Mouse (Mus musculus): ENCODE measurements around the gene Wdr64.

Wdr64 gene

DNA sequence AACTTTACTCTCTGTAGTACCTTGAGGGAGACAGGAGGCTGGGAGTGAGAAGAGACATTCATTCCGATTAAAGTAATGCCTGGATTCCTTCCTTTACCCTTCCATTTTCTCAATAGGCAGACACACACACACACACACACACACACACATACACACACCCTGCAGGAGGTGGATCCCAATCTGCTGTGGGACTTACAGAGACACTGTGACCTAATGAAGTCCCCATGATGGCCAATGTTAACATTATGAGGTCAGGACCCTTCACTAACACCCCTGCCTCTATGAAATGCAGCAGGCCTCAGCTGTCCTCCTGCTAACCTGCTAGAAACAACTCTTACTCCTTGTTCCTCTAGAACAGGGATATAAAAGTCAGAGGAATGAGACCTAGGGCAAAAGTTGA, at the start of gene Wdr64:
TSS of gene Wdr64 (plus strand) at position 301 of the 400 bp plus-strand sequence.
- no peak for DNase-seq

GRCm38 (mm10) chr1:175648615-175649014, 49.8 kb upstream of the Wdr64 start:
- no peak for DNase-seq

GRCm38 (mm10) chr1:175659900-175660299, 38.5 kb upstream of the Wdr64 start:
- no peak for DNase-seq

- peak in 1 of 2 experiments; percentile 11 for DNase-seq
Measured at GRCm38 (mm10) chr1:175668666-175669405, 29.6 kb upstream of the Wdr64 start.

DNA sequence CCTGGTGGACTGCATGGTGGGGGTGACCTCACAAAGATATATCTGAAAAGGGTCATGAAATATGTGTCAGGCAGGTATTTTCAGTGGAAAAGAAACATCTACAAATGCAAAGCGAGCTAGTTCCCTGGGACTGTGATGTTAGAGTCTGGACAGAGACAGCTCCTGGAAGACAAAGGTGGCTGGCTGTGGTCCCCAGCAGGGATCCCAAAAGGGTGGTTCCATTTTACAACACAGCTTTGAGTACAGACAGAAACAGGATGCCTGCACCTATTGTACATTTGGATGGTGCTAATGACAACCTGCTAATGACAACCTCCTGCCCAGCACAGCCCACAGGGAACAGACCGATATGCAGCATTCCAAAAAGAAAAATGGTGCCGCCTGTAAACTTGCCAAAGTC, 28.9 kb upstream of the Wdr64 start:
- DNase-seq = no peak

GRCm38 (mm10) chr1:175670042-175670441, 28.4 kb upstream of the Wdr64 start:
- DNase-seq = no peak

DNA sequence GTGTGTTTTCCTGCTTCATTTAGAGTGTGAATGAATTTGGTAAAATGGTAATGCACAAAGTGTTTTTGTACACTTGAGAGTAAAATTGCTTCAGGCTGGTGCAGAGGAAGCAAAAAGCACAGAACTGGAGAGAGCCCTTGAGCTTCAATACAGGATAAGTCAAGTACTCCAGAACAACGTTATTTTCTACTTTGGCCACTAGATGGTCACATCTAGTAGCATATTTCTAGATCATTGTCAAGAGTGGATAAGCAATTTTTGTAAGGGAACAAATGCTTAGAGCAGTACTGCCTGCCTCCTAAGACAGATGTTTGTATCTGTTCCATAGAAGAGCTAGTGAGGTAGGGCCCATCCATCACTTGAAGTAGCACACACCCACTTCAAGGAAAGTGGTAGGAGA, 26.8 kb upstream of the Wdr64 start:
- no peak for DNase-seq

GRCm38 (mm10) chr1:175673563-175674325, 24.6 kb upstream of the Wdr64 start:
- DNase-seq = no peak

DNA sequence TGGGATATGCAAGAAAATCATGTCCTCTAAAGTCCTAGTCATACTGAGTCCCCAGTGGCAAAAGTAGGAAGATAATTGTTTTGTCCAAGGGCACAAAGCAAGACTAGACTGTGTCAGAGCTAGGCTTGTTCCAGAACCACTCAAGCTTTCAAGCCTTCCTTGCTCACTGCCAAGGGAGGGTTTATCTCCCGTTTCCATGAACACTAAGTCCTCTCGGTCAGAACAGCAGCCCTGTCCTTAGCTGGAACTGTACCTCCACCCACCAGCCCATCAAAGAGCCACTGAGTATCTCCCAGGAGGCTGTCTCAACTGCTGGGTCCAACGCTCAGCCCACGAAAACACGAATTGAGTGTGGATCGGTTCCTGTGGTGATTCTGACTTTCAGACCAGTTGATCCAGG, 23.3 kb upstream of the Wdr64 start:
- no peak for DNase-seq

DNA sequence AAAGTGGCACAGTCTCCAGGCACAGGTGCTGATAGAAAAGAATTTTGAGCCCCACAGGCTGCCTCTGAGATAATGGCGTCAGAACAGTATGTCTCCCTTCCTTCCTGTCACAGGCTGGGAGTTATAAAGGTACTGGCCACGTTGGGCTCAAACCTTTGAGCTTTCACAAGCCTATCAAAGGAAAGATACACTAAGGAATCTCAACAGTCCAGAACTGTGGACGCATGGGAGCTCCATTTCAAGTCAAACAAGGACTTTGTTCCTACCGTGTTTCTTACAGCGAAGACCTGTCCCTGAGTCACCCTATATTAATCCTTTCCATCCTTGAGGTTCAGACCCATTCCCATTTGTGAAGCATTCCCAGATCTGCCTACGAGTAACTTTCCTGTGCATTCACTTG, 20.9 kb upstream of the Wdr64 start:
- DNase-seq = no peak

DNA sequence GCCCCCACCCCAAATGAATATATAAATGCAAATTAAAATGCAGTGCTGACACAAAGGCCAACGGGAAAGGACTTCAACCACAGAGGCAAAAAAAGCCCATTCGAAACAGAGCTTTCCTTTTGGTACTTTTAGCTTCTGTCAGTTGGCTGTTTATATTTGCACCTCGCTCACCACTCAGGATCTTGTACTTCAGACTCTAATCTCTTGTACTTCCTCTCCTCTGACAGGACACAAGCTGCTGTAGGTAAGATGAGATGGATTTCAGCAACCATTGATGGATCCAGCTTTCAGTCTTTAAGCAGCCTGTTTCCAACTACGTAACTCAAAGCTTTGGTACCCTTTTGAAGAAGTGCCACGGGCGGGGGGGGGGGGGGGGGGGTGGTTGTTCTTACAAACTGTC, 17.4 kb upstream of the Wdr64 start:
- DNase-seq = no peak

DNA sequence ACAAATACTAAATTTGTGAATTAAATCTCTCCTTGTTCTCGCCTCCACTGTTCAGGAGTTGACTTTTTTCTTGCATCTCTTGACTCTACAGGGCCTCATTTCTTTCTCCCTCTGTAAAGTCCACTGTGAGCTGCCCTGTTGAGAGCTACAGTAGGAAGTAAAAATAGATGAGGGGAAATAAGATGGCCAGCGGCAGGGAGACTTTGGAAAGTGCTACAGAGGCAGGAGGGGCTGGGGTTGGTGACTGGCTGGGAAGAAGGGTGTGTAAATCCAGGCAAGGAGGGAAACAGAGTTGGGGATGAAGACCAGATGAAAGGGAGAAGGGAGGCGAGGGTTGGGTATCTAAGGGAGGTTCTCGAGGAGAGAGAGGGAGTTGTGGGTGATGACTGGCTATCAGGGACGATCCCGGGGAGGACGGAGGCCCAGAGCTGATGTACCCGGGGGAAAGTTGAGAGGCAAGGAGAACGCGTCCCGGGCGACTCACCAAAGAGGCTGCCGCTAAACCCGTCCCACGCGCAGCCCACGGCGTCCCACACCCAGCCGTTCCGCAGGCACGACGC, 6.6 kb upstream of the Wdr64 start:
- DNase-seq = no peak

GRCm38 (mm10) chr1:175692246-175692996, 6.0 kb upstream of the Wdr64 start, which contains the start of the genes Opn3 and Chml:
TSS of gene Opn3 (minus strand) at chr1:175692776.
TSS of gene Chml (minus strand) at chr1:175692901.
- DNase-seq = peak; percentile 99

- DNase-seq = no peak
Measured at GRCm38 (mm10) chr1:175692997-175693361, 5.4 kb upstream of the Wdr64 start.

GRCm38 (mm10) chr1:175693429-175693960, 4.9 kb upstream of the Wdr64 start:
- DNase-seq = peak in 1 of 2 experiments; percentile 12

DNA sequence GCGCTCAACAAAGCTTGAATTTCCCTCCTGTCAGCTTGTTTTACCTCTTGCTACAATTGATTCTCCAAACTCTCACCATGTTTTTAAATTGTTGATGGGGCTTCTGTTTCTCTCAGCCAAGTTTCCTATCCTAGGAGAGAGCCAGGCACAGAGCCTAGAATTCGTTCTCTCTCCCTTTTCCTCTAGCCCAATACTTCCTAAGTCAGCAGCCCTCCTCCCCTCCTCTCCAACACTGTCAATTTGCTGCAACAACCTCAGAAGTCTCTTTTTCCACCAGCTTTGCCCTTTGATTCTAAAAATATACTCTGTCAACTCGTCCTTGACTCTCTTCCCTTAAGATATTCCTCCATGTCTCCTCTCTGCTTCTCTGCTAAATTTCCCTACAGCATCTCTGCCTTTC, 982 bp downstream of the Wdr64 start:
- no peak for DNase-seq

- DNase-seq = peak in 1 of 2 experiments; percentile 10
Measured at GRCm38 (mm10) chr1:175699796-175700195, 1.4 kb downstream of the Wdr64 start.

GRCm38 (mm10) chr1:175701145-175701544, 2.8 kb downstream of the Wdr64 start:
- DNase-seq = no peak

DNA sequence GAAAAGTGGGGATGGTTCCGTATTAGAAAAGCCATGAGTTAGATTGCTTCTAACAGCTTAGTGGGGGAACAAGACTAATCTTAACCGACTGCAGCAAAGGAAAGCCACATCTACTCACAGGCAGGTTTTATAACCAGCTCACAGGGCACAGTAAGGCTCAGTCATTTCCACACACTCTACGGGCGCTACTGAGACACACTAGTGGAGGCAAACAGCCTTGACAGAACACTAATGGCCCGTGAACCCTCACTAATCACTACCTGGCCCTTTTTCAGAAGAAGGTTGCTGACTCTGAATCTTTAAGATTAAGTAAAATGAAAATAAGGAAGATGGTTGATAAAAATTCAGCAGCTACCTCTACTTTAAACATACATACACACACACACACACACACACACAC, 9.2 kb downstream of the Wdr64 start:
- DNase-seq = no peak

GRCm38 (mm10) chr1:175708013-175708412, 9.6 kb downstream of the Wdr64 start:
- no peak for DNase-seq

DNA sequence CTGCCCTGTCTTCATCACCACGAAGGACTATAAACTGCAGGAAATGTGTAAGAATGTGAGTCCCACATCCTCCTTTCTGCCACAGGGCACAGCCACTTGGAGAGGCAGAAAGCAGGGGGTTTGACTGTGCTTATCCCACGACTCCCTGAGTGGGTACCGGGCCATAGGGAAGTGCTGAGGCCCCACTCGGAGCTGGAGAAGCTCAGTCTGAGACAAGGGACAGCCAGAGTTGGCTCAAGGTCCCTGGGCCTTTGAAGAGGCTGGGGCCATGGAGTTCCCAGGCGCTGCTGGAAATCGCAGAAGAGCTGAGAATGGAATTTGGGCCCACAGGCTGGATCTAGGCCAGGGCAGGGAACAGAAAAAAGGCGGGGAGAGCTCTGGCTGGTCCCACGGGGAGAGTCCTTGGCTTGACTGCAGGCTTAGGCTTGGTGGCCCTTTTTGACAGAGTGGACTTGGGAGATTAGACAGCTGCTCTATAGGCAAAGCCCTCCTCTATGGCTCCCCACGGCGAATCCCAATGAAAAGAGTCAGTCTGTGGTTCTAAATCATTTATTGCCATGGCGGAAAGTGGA, 14.0 kb downstream of the Wdr64 start:
- DNase-seq = no peak

GRCm38 (mm10) chr1:175716832-175717231, 18.4 kb downstream of the Wdr64 start:
- no peak for DNase-seq
